Mouse (Mus musculus): ENCODE data around the gene Kif6. TPM values are rescaled to one million over a fixed set of nuclear protein-coding genes. Genes with fewer than 3 reads are reported as not detected.

The Kif6 gene
- polyA plus RNA-seq, 1 experiment from 2014 or later: 1.2 TPM

- WGBS: 87% methylated on average over 6 of the region's 6 CpGs
- no peak for ATAC-seq (ENCODE audit: insufficient read depth, low FRiP score)
- no peak overlapping the region for H3K27ac ChIP-seq (ENCODE audit: low read length)
- no peaks in the 10 kb centered on the region for H3K36me3 ChIP-seq (ENCODE audit: control insufficient read depth, insufficient read depth, low read length)
- no peaks in the 10 kb centered on the region for H3K27me3 ChIP-seq (ENCODE audit: control insufficient read depth, insufficient read depth, low read length)
- H3K9me3 ChIP-seq (replicated peaks; ENCODE audit: control insufficient read depth, low read length): no peaks in the 10 kb centered on the region
- H3K9ac ChIP-seq (ENCODE audit: low read length): no peak overlapping the region
- H3K4me2 ChIP-seq (ENCODE audit: low read depth, low read length): no peak overlapping the region
- no peaks in the 10 kb centered on the region for H3K4me1 ChIP-seq (ENCODE audit: control insufficient read depth, insufficient read depth, low read length)
- no peak overlapping the region for H3K4me3 ChIP-seq (replicated peaks; ENCODE audit: low read length)
Observed at GRCm38 (mm10) chr17:49892390-49892789, 277.5 kb downstream of the Kif6 start.

- 70% methylated on average over 6 of the region's 6 CpGs for WGBS
- Histone ChIP-seq H3K27me3 (ENCODE audit: control insufficient read depth, insufficient read depth, low read length) (no peaks in the 10 kb centered on the region), H3K36me3 (ENCODE audit: control insufficient read depth, insufficient read depth, low read length) (no peaks in the 10 kb centered on the region), H3K9ac (ENCODE audit: low read length) (no peak overlapping the region), H3K4me3 (replicated peaks; ENCODE audit: low read length) (no peak overlapping the region), H3K4me2 (ENCODE audit: low read depth, low read length) (no peak overlapping the region), H3K27ac (ENCODE audit: low read length) (no peak overlapping the region), H3K4me1 (ENCODE audit: control insufficient read depth, insufficient read depth, low read length) (no peaks in the 10 kb centered on the region), H3K9me3 (replicated peaks; ENCODE audit: control insufficient read depth, low read length) (no peaks in the 10 kb centered on the region)
- ATAC-seq (ENCODE audit: insufficient read depth, low FRiP score): no peak
Observed at GRCm38 (mm10) chr17:49894471-49894870, 279.5 kb downstream of the Kif6 start.

- Histone ChIP-seq H3K36me3 (ENCODE audit: control insufficient read depth, insufficient read depth, low read length) (no peaks in the 10 kb centered on the region), H3K4me1 (ENCODE audit: control insufficient read depth, insufficient read depth, low read length) (no peaks in the 10 kb centered on the region), H3K9me3 (replicated peaks; ENCODE audit: control insufficient read depth, low read length) (no peaks in the 10 kb centered on the region), H3K9ac (ENCODE audit: low read length) (no peak overlapping the region), H3K4me3 (replicated peaks; ENCODE audit: low read length) (no peak overlapping the region), H3K27ac (ENCODE audit: low read length) (no peak overlapping the region), H3K27me3 (ENCODE audit: control insufficient read depth, insufficient read depth, low read length) (no peaks in the 10 kb centered on the region), H3K4me2 (ENCODE audit: low read depth, low read length) (no peak overlapping the region)
- no peak for ATAC-seq (ENCODE audit: insufficient read depth, low FRiP score)
- 17% methylated on average over 7 of the region's 7 CpGs for WGBS
Observed at GRCm38 (mm10) chr17:49898849-49899331, 284.0 kb downstream of the Kif6 start.

GRCm38 (mm10) chr17:49902613-49903012 is 287.7 kb downstream of the Kif6 start:
- no peaks in the 10 kb centered on the region for H3K4me1 ChIP-seq (ENCODE audit: control insufficient read depth, insufficient read depth, low read length)
- no peaks in the 10 kb centered on the region for H3K27me3 ChIP-seq (ENCODE audit: control insufficient read depth, insufficient read depth, low read length)
- H3K9me3 ChIP-seq (replicated peaks; ENCODE audit: control insufficient read depth, low read length): no peaks in the 10 kb centered on the region
- WGBS: 84% methylated on average over 7 of the region's 7 CpGs
- no peak for ATAC-seq (ENCODE audit: insufficient read depth, low FRiP score)
- no peak overlapping the region for H3K27ac ChIP-seq (ENCODE audit: low read length)
- no peaks in the 10 kb centered on the region for H3K36me3 ChIP-seq (ENCODE audit: control insufficient read depth, insufficient read depth, low read length)
- no peak overlapping the region for H3K9ac ChIP-seq (ENCODE audit: low read length)
- H3K4me3 ChIP-seq (replicated peaks; ENCODE audit: low read length): no peak overlapping the region
- no peak overlapping the region for H3K4me2 ChIP-seq (ENCODE audit: low read depth, low read length)

- H3K27ac ChIP-seq (ENCODE audit: low read length): no peak overlapping the region
- H3K4me1 ChIP-seq (ENCODE audit: control insufficient read depth, insufficient read depth, low read length): no peaks in the 10 kb centered on the region
- WGBS: 67% methylated on average over 4 of the region's 4 CpGs
- no peaks in the 10 kb centered on the region for H3K27me3 ChIP-seq (ENCODE audit: control insufficient read depth, insufficient read depth, low read length)
- H3K9ac ChIP-seq (ENCODE audit: low read length): no peak overlapping the region
- H3K36me3 ChIP-seq (ENCODE audit: control insufficient read depth, insufficient read depth, low read length): no peaks in the 10 kb centered on the region
- no peaks in the 10 kb centered on the region for H3K9me3 ChIP-seq (replicated peaks; ENCODE audit: control insufficient read depth, low read length)
- no peak overlapping the region for H3K4me3 ChIP-seq (replicated peaks; ENCODE audit: low read length)
- no peak overlapping the region for H3K4me2 ChIP-seq (ENCODE audit: low read depth, low read length)
- ATAC-seq (ENCODE audit: insufficient read depth, low FRiP score): 0 out of 2 replicates have a peak, but pooled peaks have one; percentile 25
Observed at GRCm38 (mm10) chr17:49923429-49923828, 308.5 kb downstream of the Kif6 start.

- H3K4me2 ChIP-seq (ENCODE audit: low read depth, low read length): no peak overlapping the region
- no peak overlapping the region for H3K4me3 ChIP-seq (replicated peaks; ENCODE audit: low read length)
- no peak overlapping the region for H3K27ac ChIP-seq (ENCODE audit: low read length)
- no peak for ATAC-seq (ENCODE audit: insufficient read depth, low FRiP score)
- H3K36me3 ChIP-seq (ENCODE audit: control insufficient read depth, insufficient read depth, low read length): no peaks in the 10 kb centered on the region
- H3K9ac ChIP-seq (ENCODE audit: low read length): no peak overlapping the region
- 78% methylated on average over 2 of the region's 2 CpGs for WGBS
- no peaks in the 10 kb centered on the region for H3K4me1 ChIP-seq (ENCODE audit: control insufficient read depth, insufficient read depth, low read length)
- H3K27me3 ChIP-seq (ENCODE audit: control insufficient read depth, insufficient read depth, low read length): no peaks in the 10 kb centered on the region
- no peaks in the 10 kb centered on the region for H3K9me3 ChIP-seq (replicated peaks; ENCODE audit: control insufficient read depth, low read length)
Observed at GRCm38 (mm10) chr17:49927611-49928010, 312.7 kb downstream of the Kif6 start.

- no peak overlapping the region for H3K9ac ChIP-seq (ENCODE audit: low read length)
- H3K4me1 ChIP-seq (ENCODE audit: control insufficient read depth, insufficient read depth, low read length): no peaks in the 10 kb centered on the region
- no peaks in the 10 kb centered on the region for H3K9me3 ChIP-seq (replicated peaks; ENCODE audit: control insufficient read depth, low read length)
- no peaks in the 10 kb centered on the region for H3K27me3 ChIP-seq (ENCODE audit: control insufficient read depth, insufficient read depth, low read length)
- WGBS: 50% methylated on average over 3 of the region's 3 CpGs
- no peak overlapping the region for H3K27ac ChIP-seq (ENCODE audit: low read length)
- no peak for ATAC-seq (ENCODE audit: insufficient read depth, low FRiP score)
- no peaks in the 10 kb centered on the region for H3K36me3 ChIP-seq (ENCODE audit: control insufficient read depth, insufficient read depth, low read length)
- no peak overlapping the region for H3K4me3 ChIP-seq (replicated peaks; ENCODE audit: low read length)
- H3K4me2 ChIP-seq (ENCODE audit: low read depth, low read length): no peak overlapping the region
Observed at GRCm38 (mm10) chr17:49933806-49934205, 318.9 kb downstream of the Kif6 start.

- no peaks in the 10 kb centered on the region for H3K36me3 ChIP-seq (ENCODE audit: control insufficient read depth, insufficient read depth, low read length)
- ATAC-seq (ENCODE audit: insufficient read depth, low FRiP score): no peak
- no peaks in the 10 kb centered on the region for H3K4me1 ChIP-seq (ENCODE audit: control insufficient read depth, insufficient read depth, low read length)
- no peak overlapping the region for H3K4me2 ChIP-seq (ENCODE audit: low read depth, low read length)
- H3K9ac ChIP-seq (ENCODE audit: low read length): no peak overlapping the region
- H3K27ac ChIP-seq (ENCODE audit: low read length): no peak overlapping the region
- no peaks in the 10 kb centered on the region for H3K27me3 ChIP-seq (ENCODE audit: control insufficient read depth, insufficient read depth, low read length)
- H3K4me3 ChIP-seq (replicated peaks; ENCODE audit: low read length): no peak overlapping the region
- 72% methylated on average over 4 of the region's 4 CpGs for WGBS
- no peaks in the 10 kb centered on the region for H3K9me3 ChIP-seq (replicated peaks; ENCODE audit: control insufficient read depth, low read length)
Observed at GRCm38 (mm10) chr17:49934586-49934985, 319.6 kb downstream of the Kif6 start.

GRCm38 (mm10) chr17:49935602-49936205 is 320.8 kb downstream of the Kif6 start:
- no peaks in the 10 kb centered on the region for H3K9me3 ChIP-seq (replicated peaks; ENCODE audit: control insufficient read depth, low read length)
- H3K4me1 ChIP-seq (ENCODE audit: control insufficient read depth, insufficient read depth, low read length): no peaks in the 10 kb centered on the region
- H3K4me2 ChIP-seq (ENCODE audit: low read depth, low read length): no peak overlapping the region
- H3K27me3 ChIP-seq (ENCODE audit: control insufficient read depth, insufficient read depth, low read length): no peaks in the 10 kb centered on the region
- H3K27ac ChIP-seq (ENCODE audit: low read length): no peak overlapping the region
- no peak overlapping the region for H3K4me3 ChIP-seq (replicated peaks; ENCODE audit: low read length)
- WGBS: 6% methylated on average over 4 of the region's 4 CpGs
- no peak overlapping the region for H3K9ac ChIP-seq (ENCODE audit: low read length)
- no peaks in the 10 kb centered on the region for H3K36me3 ChIP-seq (ENCODE audit: control insufficient read depth, insufficient read depth, low read length)
- ATAC-seq (ENCODE audit: insufficient read depth, low FRiP score): peak; percentile 51; the same call in 1 of the 2 replicates
